Mouse (Mus musculus) limb, embryonic 12.5 days (tissue): ENCODE measurements around the gene Polr3a. TPM values are rescaled to one million over a fixed set of nuclear protein-coding genes. Genes with fewer than 3 reads are reported as not detected.
"Not testable (repeated sequence)": the region's sequence is repeated elsewhere in the genome, so short reads cannot be mapped to it uniquely, and the experiment has no call there.

Experiments
- ATAC-seq: fragments of 200-750 bp; cut with Nextera tagmentation; 2 replicates; pipeline ENCODE4 v1.8.0; 2017; ENCODE audit warnings: low read depth, moderate TSS enrichment; ENCODE audit not compliant: insufficient number of reproducible peaks, insufficient read depth, low FRiP score, low TSS enrichment
- H3K27ac ChIP-seq: fragments of 300-500 bp; sonication (generic); 2 replicates; pipeline ENCODE4 v1.5.1; 2016; ENCODE audit warnings: mild to moderate bottlenecking, moderate library complexity
- H3K27me3 ChIP-seq: fragments of 300-500 bp; sonication (generic); 2 replicates; pipeline ENCODE4 v1.6.1; 2016; ENCODE audit warnings: mild to moderate bottlenecking, moderate library complexity
- H3K36me3 ChIP-seq: fragments of 300-500 bp; sonication (generic); 2 replicates; pipeline ENCODE4 v1.6.1; 2016; ENCODE audit warnings: mild to moderate bottlenecking, moderate library complexity
- H3K4me1 ChIP-seq: fragments of 300-500 bp; sonication (generic); replicated peaks from 2 replicates; pipeline ENCODE4 v1.6.1; 2016
- H3K4me2 ChIP-seq: fragments of 300-500 bp; sonication (generic); 2 replicates; pipeline ENCODE4 v1.6.1; 2016; ENCODE audit warnings: mild to moderate bottlenecking, moderate library complexity
- H3K4me3 ChIP-seq: fragments of 300-500 bp; sonication (generic); replicated peaks from 2 replicates; pipeline ENCODE4 v1.5.1; 2016; ENCODE audit warnings: mild to moderate bottlenecking
- H3K9ac ChIP-seq: fragments of 300-500 bp; sonication (generic); replicated peaks from 2 replicates; pipeline ENCODE4 v1.6.1; 2016; ENCODE audit warnings: mild to moderate bottlenecking, moderate library complexity
- H3K9me3 ChIP-seq: fragments of 300-500 bp; sonication (generic); 2 replicates; pipeline ENCODE4 v1.6.1; 2016; ENCODE audit warnings: mild to moderate bottlenecking, moderate library complexity
- WGBS: fragments of 180-500 bp; shearing (Covaris S2); methylation state at CpG from one replicate; pipeline ENCODE4 v1.1.7; 2016; 5-methylcytosine and 5-hydroxymethylcytosine counted together
- polyA plus RNA-seq: library from polyadenylated mRNA; unstranded; fragments of >200 nt; fragmentation: Nextera tagmentation; extraction: Ambion mirVana; gene quantifications from 2 replicates; pipeline ENCODE4 v1.2.1, GENCODE M21; 2016

Polr3a gene
- polyA plus RNA-seq, 1 experiment from 2014 or later: 22.4 TPM

DNA sequence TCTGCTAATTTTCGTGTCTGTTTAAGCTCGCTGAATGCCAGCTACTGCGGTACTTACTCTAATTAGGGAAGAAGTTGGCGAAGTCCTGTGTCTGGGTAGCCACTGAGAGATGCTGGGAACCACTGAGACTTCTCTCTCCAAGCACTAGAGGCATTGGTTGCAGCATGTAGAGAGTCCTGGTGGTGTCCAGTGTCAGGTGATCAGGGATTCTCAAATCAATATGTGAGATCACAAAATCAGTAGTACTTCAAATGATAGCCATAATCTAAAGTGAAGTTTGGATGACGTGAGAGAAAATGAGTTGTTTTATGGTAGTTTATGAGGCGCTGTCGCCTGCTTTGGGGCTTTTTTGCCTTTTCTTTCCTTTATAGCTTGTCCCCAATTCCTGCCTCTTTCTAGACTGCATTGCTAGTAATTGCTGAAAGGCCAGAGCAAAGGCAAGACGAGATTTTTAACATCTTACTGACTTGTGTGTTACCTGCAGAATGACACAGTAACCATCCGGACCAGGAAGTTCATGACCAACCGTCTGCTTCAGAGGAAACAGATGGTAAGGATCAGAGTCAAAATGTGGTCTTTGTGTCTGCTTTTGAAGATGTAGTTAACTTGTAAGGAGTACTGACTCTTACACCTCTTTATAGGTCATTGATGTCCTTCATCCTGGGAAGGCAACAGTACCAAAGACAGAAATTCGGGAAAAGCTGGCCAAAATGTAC lies 4.6 kb upstream of the Polr3a start:
- H3K9ac ChIP-seq: peak overlapping the region; percentile 99
- H3K4me1 ChIP-seq: peaks cover 32% of the 10 kb centered on the region
- no peaks in the 10 kb centered on the region for H3K9me3 ChIP-seq
- no peak for ATAC-seq
- H3K4me3 ChIP-seq: peak overlapping the region; percentile 93
- peak overlapping the region; percentile 91 for H3K27ac ChIP-seq
- H3K36me3 ChIP-seq: peaks cover 45% of the 10 kb centered on the region
- peak overlapping the region; percentile 87 for H3K4me2 ChIP-seq
- WGBS: 4% methylated on average over 11 of the region's 11 CpGs
- H3K27me3 ChIP-seq: no peaks in the 10 kb centered on the region

DNA sequence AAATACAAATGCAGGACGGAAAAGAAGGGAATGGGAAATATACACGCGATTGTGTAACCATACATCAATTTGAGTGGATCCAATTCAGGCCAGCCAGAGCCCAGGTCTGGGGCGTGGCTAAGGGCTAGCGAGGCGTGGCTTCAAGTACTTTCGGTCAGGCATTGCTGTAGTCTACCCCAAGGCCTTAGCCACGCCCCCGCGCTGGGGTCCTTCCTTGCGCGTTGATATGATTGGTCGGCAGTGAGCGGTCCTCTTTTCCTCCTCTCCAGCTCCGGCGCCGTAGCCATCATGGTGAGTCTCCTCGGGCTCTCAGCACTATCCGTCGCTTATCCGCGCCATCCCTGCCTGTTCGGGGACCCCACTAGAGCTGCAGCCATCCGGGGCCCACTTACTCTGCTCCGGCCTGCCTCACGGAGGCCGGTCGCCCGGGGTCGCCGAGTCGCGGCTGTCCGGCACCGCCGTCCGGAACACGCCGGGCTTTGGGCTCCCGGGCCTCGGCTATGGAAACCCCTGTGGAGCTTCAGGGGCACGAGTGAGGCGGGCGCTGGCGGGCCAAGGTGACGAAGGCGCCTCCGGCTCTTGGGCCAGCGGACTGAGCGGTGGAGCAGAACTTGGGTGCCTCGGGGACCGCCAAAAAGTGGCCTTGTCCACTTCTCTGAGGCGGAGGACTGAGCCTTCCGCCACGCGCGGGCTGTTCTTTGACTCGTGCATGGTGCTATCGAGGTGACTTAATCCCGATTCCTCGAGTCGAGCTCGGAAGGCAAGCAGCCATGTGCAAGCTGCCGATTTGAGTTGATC lies 3.8 kb upstream of the Polr3a start:
- under 1% methylated on average over 64 of the region's 64 CpGs for WGBS
- peaks cover 38% of the 10 kb centered on the region for H3K36me3 ChIP-seq
- peak overlapping the region; percentile 91 for H3K27ac ChIP-seq
- H3K4me3 ChIP-seq: peak overlapping the region; percentile 93
- H3K9ac ChIP-seq: peak overlapping the region; percentile 99
- H3K4me2 ChIP-seq: peak overlapping the region; percentile 87
- no peaks in the 10 kb centered on the region for H3K9me3 ChIP-seq
- ATAC-seq: peak; percentile 87
- H3K4me1 ChIP-seq: peaks cover 38% of the 10 kb centered on the region
- H3K27me3 ChIP-seq: no peaks in the 10 kb centered on the region

DNA sequence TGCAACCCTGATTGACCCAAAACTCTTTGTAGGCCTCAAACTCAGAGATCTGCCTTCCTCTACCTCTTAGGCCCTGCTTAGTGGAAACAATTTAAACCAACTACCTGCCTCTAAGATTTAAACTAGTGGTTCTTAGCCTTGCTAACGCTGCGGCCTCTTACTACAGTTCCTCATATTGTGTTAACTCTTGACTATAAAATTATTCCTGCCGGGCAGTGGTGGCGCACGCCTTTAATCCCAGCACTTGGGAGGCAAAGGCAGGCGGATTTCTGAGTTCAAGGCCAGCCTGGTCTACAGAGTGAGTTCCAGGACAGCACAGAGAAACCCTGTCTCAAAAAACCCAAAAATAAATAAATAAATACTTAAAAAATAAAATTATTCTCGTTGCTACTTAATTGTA lies 2.9 kb upstream of the Polr3a start:
- ATAC-seq, H3K27ac ChIP-seq: not testable (repeated sequence)

DNA sequence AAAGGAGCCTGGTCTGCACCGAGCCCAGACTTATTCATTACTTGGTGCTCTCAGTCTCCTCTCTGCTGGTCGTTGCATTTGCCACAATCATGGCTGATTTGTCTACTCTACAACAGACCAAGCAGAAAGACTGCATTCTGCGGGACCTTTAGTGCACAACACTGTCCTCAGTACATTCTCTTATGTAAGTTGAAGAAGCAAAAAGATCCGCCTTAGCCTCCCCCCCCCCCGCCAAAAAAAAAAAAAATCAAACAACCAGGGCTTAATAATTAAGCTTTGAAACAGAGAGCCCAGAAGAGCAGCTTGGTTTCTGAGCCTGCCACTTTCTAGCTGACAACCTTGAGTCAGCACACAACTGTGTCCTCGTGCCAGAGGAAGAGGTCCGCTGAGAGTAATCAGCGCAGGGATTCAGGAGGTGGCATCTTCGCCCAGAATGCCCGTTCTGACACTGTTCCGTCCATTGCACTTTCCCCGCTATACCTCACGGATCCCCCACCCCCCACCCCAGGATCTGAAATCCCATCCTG lies 554 bp downstream of the Polr3a start:
- 7% methylated on average over 13 of the region's 13 CpGs for WGBS
- H3K9me3 ChIP-seq: no peaks in the 10 kb centered on the region
- H3K4me1 ChIP-seq: peaks cover 11% of the 10 kb centered on the region
- no peak for ATAC-seq
- H3K36me3 ChIP-seq: peaks cover 35% of the 10 kb centered on the region
- H3K27ac ChIP-seq: no peak overlapping the region; the same call in 1 of the 2 replicates
- peak overlapping the region; percentile 83 for H3K9ac ChIP-seq
- no peaks in the 10 kb centered on the region for H3K27me3 ChIP-seq
- H3K4me2 ChIP-seq: peak overlapping the region; percentile 75
- H3K4me3 ChIP-seq: peak overlapping the region; percentile 83

More for the DNA sequence above, 2.9 kb upstream of the Polr3a start:
- not testable (repeated sequence) for H3K27me3 ChIP-seq, H3K4me2 ChIP-seq, H3K4me3 ChIP-seq, H3K9ac ChIP-seq, H3K9me3 ChIP-seq
- Histone ChIP-seq H3K36me3 (peaks cover 30% of the 10 kb centered on the region), H3K4me1 (peaks cover 43% of the 10 kb centered on the region)
- 88% methylated on average over 7 of the region's 7 CpGs for WGBS

DNA sequence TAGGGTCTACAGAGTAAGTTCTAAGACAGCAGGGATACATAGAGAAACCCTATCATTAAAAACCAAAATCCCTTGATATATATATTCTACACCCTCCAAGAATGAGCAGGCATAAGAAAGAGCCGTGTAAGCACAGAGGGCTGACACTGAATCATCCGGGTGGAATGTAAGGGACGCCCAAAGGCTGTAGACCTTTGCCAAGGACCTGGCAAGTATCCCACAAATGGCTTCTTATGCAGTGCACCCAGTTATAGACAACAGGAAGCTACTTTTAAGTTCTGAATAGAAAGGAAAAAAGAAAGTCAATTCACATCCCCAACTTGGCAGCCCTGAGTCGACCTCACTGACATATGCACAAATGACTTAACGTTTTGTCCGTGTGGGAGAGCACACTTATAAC lies 18.1 kb downstream of the Polr3a start:
- no peaks in the 10 kb centered on the region for H3K9me3 ChIP-seq
- H3K4me1 ChIP-seq: no peaks in the 10 kb centered on the region
- no peak overlapping the region for H3K9ac ChIP-seq
- no peak overlapping the region for H3K4me2 ChIP-seq
- H3K27me3 ChIP-seq: no peaks in the 10 kb centered on the region
- H3K4me3 ChIP-seq: no peak overlapping the region
- H3K36me3 ChIP-seq: peaks cover 96% of the 10 kb centered on the region
- ATAC-seq: no peak
- no peak overlapping the region for H3K27ac ChIP-seq
- 94% methylated on average over 6 of the region's 6 CpGs for WGBS

DNA sequence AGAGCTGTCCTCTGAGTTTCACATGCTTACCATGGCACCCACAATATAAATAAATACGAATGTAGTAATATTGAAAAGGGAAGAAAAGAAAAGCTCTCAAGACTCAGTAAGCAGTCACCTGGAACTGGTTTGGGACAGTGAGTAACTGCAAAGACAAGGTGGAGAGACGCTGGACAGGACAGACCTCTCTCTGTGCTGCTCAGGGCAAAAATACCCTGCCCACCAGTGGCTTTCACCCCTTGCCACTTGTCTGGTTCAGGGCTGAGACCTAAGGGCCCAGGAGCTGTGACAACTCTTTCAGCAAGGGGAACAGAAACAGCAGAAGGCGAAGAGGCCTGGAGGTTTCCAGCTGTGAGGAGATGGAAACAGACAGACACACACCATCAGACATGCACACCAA lies 28.7 kb downstream of the Polr3a start:
- no peak overlapping the region for H3K9ac ChIP-seq
- WGBS: 84% methylated on average over 3 of the region's 3 CpGs
- no peaks in the 10 kb centered on the region for H3K4me1 ChIP-seq
- peaks cover 99% of the 10 kb centered on the region for H3K36me3 ChIP-seq
- no peaks in the 10 kb centered on the region for H3K27me3 ChIP-seq
- H3K4me2 ChIP-seq: no peak overlapping the region
- ATAC-seq: no peak
- H3K4me3 ChIP-seq: no peak overlapping the region
- H3K9me3 ChIP-seq: no peaks in the 10 kb centered on the region
- H3K27ac ChIP-seq: no peak overlapping the region

DNA sequence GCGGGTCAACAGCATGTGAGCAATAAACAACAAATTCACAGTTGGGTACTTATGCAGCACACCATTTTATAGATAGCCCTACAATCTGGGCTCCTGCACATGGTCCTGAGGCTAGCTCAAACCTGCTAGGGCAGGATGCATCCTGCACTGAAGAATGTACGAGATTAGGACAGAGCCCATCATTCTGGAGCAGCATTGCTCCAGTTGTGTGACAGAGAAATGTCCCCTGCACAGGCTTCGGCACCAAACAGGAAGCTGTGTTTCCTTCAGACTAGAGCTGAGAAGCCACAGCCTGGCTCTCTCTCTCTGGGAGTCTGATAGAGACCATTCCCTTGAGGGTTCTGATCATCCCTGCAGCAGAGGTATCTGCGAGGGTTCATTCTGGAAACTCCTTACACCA lies 43.3 kb downstream of the Polr3a start:
- H3K36me3 ChIP-seq: peaks cover 20% of the 10 kb centered on the region
- not testable (repeated sequence) for H3K9ac ChIP-seq, ATAC-seq, H3K27ac ChIP-seq, H3K4me2 ChIP-seq, H3K4me3 ChIP-seq, H3K27me3 ChIP-seq, H3K4me1 ChIP-seq, H3K9me3 ChIP-seq
- 86% methylated on average over 4 of the region's 4 CpGs for WGBS

Other genes starting within 250 kb of the Polr3a start
- 31.2 and 34.8 TPM in 2 replicates for gene Dlg5, start 241.1 kb downstream of the Polr3a start, polyA plus RNA-seq
- gene E330034G19Rik, start 193.8 kb downstream of the Polr3a start, polyA plus RNA-seq: not detected in 2 replicates
- 1,250 and 1,292 TPM in 2 replicates for gene Rps24, start 67 bp upstream of the Polr3a start, polyA plus RNA-seq